9 mouse cellular contexts compared by ENCODE assay signal in the genomic region with DNA sequence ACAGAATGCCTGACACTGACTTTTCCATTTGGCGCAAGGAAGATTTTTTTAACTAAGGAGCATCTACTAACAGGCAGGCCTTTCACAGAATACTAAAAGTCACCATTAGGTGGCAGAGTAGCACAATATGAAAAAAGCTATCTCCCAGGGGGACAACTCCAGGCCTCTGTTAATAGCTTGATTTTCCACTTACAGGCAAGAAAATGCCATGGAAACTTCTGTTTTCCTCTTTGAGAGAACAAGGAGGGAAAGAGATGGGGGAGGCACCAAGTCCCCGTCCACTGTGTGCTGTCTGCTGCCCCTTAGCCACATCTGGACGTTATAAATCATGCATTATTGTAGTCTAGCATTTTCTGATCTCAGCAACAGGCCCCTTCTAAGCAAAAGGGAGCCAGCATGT.
DNase-seq lines count a peak whose midpoint lies in the region; ATAC-seq and TF ChIP-seq lines count a peak whose summit lies in the region.
"Had no signal": no experiment of that assay in that cellular context is flagged by ENCODE, and none has a peak within 500 bp of the region (broad histone marks: within the 10 kb centered on the region; RNA-seq: fewer than 3 reads in every experiment).

No protein-coding gene starts in this region.

- no peaks in the 10 kb centered on the region for H3K27me3 ChIP-seq in liver, adult 2 months (ENCODE audit: control insufficient read depth, insufficient read depth, low read length)
- H3K27me3 ChIP-seq in lung, embryonic 16.5 days (ENCODE audit: control insufficient read depth, insufficient read depth, low read depth, low read length): no peaks in the 10 kb centered on the region

- TF ChIP-seq CTCF in liver, adult 2 months (IDR thresholded peaks at IDR 0.05; ENCODE audit: low read depth, low read length): peak; percentile 24; the same call in 1 of the 2 replicates

- H3K9ac ChIP-seq in liver, adult 2 months (ENCODE audit: low read depth, low read length): no peak overlapping the region
- no peak overlapping the region for H3K9ac ChIP-seq in lung, embryonic 16.5 days (ENCODE audit: low read length)

- H3K4me3 ChIP-seq in liver, adult 2 months (ENCODE audit: insufficient read depth, low read depth, low read length): no peak overlapping the region
- H3K4me3 ChIP-seq in lung, embryonic 16.5 days (ENCODE audit: low read length): no peak overlapping the region
- H3K4me3 ChIP-seq: erythroblast, embryonic 14.5 days had no signal

- H3K4me1 ChIP-seq in liver, adult 2 months (ENCODE audit: control insufficient read depth, insufficient read depth, low read length): peaks cover 2% of the 10 kb centered on the region; the same call in 1 of the 2 replicates
- H3K4me1 ChIP-seq in lung, embryonic 16.5 days (replicated peaks; ENCODE audit: control insufficient read depth, insufficient read depth, low read length): no peaks in the 10 kb centered on the region; the same call in 1 of the 2 replicates

- no peaks in the 10 kb centered on the region for H3K9me3 ChIP-seq in lung, embryonic 16.5 days (ENCODE audit: control insufficient read depth, low read length)

- no peak overlapping the region for H3K27ac ChIP-seq in liver, adult 2 months (replicated peaks; ENCODE audit: insufficient read depth, low read depth, low read length)
- H3K27ac ChIP-seq in lung, embryonic 16.5 days (ENCODE audit: low read length): no peak overlapping the region

- no peak for TF ChIP-seq POLR2A in liver, adult 2 months (IDR thresholded peaks at IDR 0.05; ENCODE audit: extremely low read depth, insufficient read depth, low read length)

- no peak overlapping the region for H3K4me2 ChIP-seq in lung, embryonic 16.5 days (ENCODE audit: low read depth, low read length)

- ATAC-seq in lung, embryonic 16.5 days (ENCODE audit: low read depth): peak; percentile 70; the same call in 1 of the 2 replicates

- H3K36me3 ChIP-seq in liver, adult 2 months (ENCODE audit: control insufficient read depth, insufficient read depth, low read length): no peaks in the 10 kb centered on the region
- no peaks in the 10 kb centered on the region for H3K36me3 ChIP-seq in lung, embryonic 16.5 days (ENCODE audit: control insufficient read depth, insufficient read depth, low read length)

- H3K79me2 ChIP-seq in liver, adult 2 months (ENCODE audit: control insufficient read depth, insufficient read depth, low read length): no peaks in the 10 kb centered on the region

- intact Hi-C loops in gastrocnemius, postnatal 14 days (cut with DNase I; ENCODE audit: low total_unique reads): no loop called here

- peak; percentile 16 for DNase-seq in liver, adult 2 months (ENCODE audit: extremely low read depth, low read depth, low spot score)
- no peak for DNase-seq in liver
- peak; percentile 71 for DNase-seq in brain, embryonic 18.5 days (ENCODE audit: low read depth, low spot score)
- DNase-seq in gastrocnemius, postnatal 14 days: peak; percentile 16
- DNase-seq in kidney, adult 8-10 months: peak; percentile 28 to 47
- peak; percentile 49 for DNase-seq in skeletal muscle tissue, adult 2 months (ENCODE audit: low read depth, low spot score)
- no peak for DNase-seq in spleen, adult 12 weeks (ENCODE audit: low spot score)

- 57% methylated on average over 3 of the region's 3 CpGs for whole genome bisulfite sequencing in liver, adult 2 months
- WGBS in lung, embryonic 16.5 days: 18% methylated on average over 3 of the region's 3 CpGs

Comparison
In these comparisons a context has a peak if more than half of its experiments do, and no peak if none do; other contexts are left out.
1. DNase-seq: peak in liver, adult 2 months (single experiment), brain, embryonic 18.5 days (single experiment), gastrocnemius, postnatal 14 days (single experiment), kidney, adult 8-10 months (2 of 2) and skeletal muscle tissue, adult 2 months (single experiment); none in liver (single experiment) and spleen, adult 12 weeks (single experiment).